Mouse (Mus musculus) heart, adult 2 months (tissue): ENCODE results near the gene Nup43. TPM values are rescaled to one million over a fixed set of nuclear protein-coding genes. Genes with fewer than 3 reads are reported as not detected.

Experiments used
- DNase-seq, 2 experiments: peaks; one replicate each; pipeline ENCODE4 v3.0.0; 2021
- H3K27ac ChIP-seq: fragments of 200-600 bp; 2 replicates; pipeline ENCODE4 v1.8.1; 2022
- H3K27me3 ChIP-seq: fragments of 200-500 bp; 2 replicates; pipeline ENCODE4 v1.6.1; 2012; ENCODE audit warnings: mild to moderate bottlenecking, low read length, inconsistent platforms, mixed read lengths; ENCODE audit not compliant: control insufficient read depth, insufficient read depth
- H3K36me3 ChIP-seq: fragments of 200-500 bp; 2 replicates; pipeline ENCODE4 v1.6.1; 2012; ENCODE audit warnings: low read length, inconsistent platforms; ENCODE audit not compliant: control insufficient read depth, insufficient read depth
- H3K4me1 ChIP-seq: fragments of 200-500 bp; 2 replicates; pipeline ENCODE4 v1.6.1; 2011; ENCODE audit warnings: low read length; ENCODE audit not compliant: control insufficient read depth, insufficient read depth
- H3K4me3 ChIP-seq: fragments of 200-600 bp; 2 replicates; pipeline ENCODE4 v1.8.1; 2022
- H3K79me2 ChIP-seq: fragments of 200-500 bp; replicated peaks from 2 replicates; pipeline ENCODE4 v1.6.1; 2012; ENCODE audit warnings: mild to moderate bottlenecking, inconsistent platforms, low read length, moderate library complexity, mixed read lengths; ENCODE audit not compliant: control insufficient read depth, insufficient read depth
- H3K9ac ChIP-seq: fragments of 200-500 bp; 2 replicates; pipeline ENCODE4 v1.6.1; 2012; ENCODE audit warnings: low read depth, mild to moderate bottlenecking, control low read depth, inconsistent platforms, low read length, mixed read lengths
- CTCF ChIP-seq: fragments of 200-600 bp; IDR thresholded peaks from 2 replicates; pipeline ENCODE4 v1.8.1; 2022; ENCODE audit warnings: antibody characterized with exemption, mild to moderate bottlenecking, moderate library complexity
- EP300 ChIP-seq: fragments of 200-500 bp; IDR thresholded peaks from 2 replicates; pipeline ENCODE4 v1.6.1; 2011; ENCODE audit warnings: low read depth, low read length, control low read depth; ENCODE audit not compliant: insufficient read depth
- POLR2A ChIP-seq: fragments of 200-500 bp; IDR thresholded peaks from 2 replicates; pipeline ENCODE4 v1.6.1; 2011; ENCODE audit warnings: mild to moderate bottlenecking, low read depth, low read length, control low read depth; ENCODE audit not compliant: insufficient read depth
- WGBS: fragments of 180-500 bp; shearing (Covaris S2); methylation state at CpG from one replicate; pipeline ENCODE4 v1.1.7; 2018; 5-methylcytosine and 5-hydroxymethylcytosine counted together
- intact Hi-C: fragments of 180-260 bp; cut with DNase I; formaldehyde crosslinking; loops from one replicate; pipeline ENCODE4 v1.15.1; 2025
- polyA plus RNA-seq: library from polyadenylated mRNA; depleted of rRNA; stranded (reverse); fragments of >200 nt; gene quantifications from 2 replicates; pipeline ENCODE4 v1.2.3, GENCODE M21; 2012
- total RNA-seq, 2 experiments: library from RNA; stranded (reverse); gene quantifications; 2 replicates each; pipeline ENCODE4 v1.2.3; 2021

The Nup43 gene
- total and polyA plus RNA-seq, 3 experiments = 4.6 to 6.3 (median 4.9) TPM

DNA sequence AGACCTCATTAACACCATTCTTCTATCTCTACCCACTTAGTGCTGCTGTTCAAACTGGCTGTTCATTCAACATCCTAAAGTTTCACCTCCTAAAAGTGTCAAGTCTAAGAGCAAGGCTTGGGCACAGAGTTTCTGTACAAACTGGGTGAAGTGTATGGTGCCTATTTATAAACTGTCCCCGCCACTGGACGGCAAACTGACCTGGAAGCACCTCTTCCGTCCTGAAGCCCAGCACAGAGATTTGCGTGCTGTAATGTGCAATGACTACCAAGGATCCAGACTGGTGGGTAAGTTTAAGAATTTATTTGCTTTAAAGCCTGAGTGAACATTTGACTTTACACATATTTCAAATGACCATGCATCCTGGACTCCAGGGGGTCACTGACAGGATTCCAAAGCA is 38.2 kb upstream of the Nup43 start:
- Histone ChIP-seq H3K4me1 (no peaks in the 10 kb centered on the region; the same call in 1 of the 2 replicates), H3K79me2 (no peaks in the 10 kb centered on the region), H3K36me3 (peaks cover 13% of the 10 kb centered on the region), H3K27me3 (no peaks in the 10 kb centered on the region), H3K27ac (peak overlapping the region; percentile 74), H3K4me3 (peak overlapping the region; percentile 34; the same call in 1 of the 2 replicates), H3K9ac (no peak overlapping the region)
- TF ChIP-seq POLR2A = no peak
- TF ChIP-seq CTCF = no peak
- no peak for TF ChIP-seq EP300
- intact Hi-C loops = no loop called here
- peak in 1 of 2 experiments; percentile 21 for DNase-seq
- WGBS = 53% methylated on average over 4 of the region's 4 CpGs

DNA sequence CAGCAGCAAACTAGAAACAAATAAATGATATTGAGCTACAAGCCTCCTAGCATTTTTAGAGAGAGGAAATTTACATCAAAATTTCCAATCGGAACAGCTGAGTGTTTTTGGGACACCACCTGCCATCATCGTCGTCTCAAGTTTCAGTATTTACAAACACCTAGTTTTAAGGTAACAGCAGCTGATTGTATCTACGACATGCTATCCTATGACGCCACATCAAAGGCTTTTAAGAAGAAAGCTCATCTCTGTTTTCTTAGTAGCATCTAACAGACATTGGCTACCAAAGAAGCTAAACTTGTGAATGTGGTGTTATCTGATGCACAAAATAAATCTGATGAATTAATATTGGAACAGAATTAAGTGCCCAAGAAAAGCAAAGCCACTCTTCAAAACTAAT is 37.0 kb upstream of the Nup43 start:
- Histone ChIP-seq H3K27me3 (no peaks in the 10 kb centered on the region), H3K4me1 (no peaks in the 10 kb centered on the region; the same call in 1 of the 2 replicates), H3K79me2 (no peaks in the 10 kb centered on the region), H3K4me3 (no peak overlapping the region), H3K27ac (no peak overlapping the region), H3K9ac (no peak overlapping the region), H3K36me3 (peaks cover 13% of the 10 kb centered on the region)
- DNase-seq = no peak
- 90% methylated on average over 5 of the region's 5 CpGs for WGBS
- intact Hi-C loops = no loop called here
- no peak for TF ChIP-seq POLR2A
- no peak for TF ChIP-seq CTCF
- no peak for TF ChIP-seq EP300

DNA sequence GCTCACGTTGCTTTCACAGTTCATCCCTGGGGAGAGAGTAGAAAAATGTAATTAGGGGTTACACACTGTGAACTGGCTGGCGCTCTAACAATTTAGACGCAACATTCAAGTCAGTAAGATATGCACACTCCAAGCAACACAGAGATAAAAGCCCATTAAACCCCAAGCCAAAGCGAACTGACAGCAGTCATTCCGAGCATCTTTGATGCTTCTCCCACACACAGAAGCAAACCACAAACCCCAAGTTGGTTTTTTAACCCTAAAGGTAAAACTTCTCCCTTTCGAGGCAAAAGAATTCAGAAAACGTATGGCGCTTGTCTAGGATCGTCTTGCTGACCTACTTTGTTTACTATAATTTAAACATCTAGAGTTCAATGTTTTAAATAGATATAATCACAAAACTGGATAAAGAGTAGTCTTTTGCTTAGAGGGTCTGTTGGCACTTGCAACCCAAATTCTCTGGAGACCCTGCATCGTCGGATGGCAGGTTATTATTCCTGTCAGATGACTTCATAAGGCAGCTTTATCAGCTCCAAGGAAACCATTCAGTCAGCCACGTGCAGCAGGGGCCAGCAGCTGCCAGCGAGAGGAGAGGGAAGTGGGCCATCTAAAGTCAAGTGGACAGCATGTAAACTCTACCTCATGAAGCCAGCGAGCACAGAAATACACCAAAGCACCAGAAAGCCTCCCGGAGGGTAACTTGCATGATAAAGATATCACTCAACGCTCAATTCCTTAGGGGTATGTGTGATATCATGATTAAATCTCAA is 36.2 kb upstream of the Nup43 start:
- intact Hi-C loops = no loop called here
- 51% methylated on average over 16 of the region's 16 CpGs for WGBS
- no peaks in the 10 kb centered on the region; the same call in 1 of the 2 replicates for H3K4me1 ChIP-seq
- H3K4me3 ChIP-seq = no peak overlapping the region
- peak in 1 of 2 experiments; percentile 14 for DNase-seq
- no peak overlapping the region for H3K27ac ChIP-seq
- no peak overlapping the region for H3K9ac ChIP-seq
- H3K36me3 ChIP-seq = peaks cover 13% of the 10 kb centered on the region
- TF ChIP-seq CTCF = no peak
- TF ChIP-seq EP300 = no peak
- TF ChIP-seq POLR2A = no peak
- H3K27me3 ChIP-seq = no peaks in the 10 kb centered on the region
- no peaks in the 10 kb centered on the region for H3K79me2 ChIP-seq

DNA sequence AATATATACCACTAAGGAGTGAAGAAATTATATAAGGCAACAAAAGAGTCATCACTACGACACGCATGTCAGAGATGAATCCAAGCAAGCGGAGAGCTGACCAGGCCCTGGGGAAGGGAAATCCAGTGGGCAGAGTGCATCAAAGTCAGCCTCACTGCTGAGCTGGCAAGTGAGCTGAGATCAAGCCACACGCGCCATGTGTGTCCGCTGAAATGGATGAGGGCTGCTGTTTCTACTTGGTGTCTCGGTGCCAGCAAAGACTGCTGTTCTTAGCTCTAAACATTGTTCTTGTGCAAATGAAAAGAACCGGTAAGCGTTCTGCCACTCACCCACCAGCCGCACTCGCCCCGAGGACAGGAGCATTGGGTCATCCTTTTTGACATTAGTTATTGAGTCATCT is 26.9 kb upstream of the Nup43 start:
- TF ChIP-seq EP300 (no peak), CTCF (no peak), POLR2A (no peak)
- WGBS = 97% methylated on average over 12 of the region's 12 CpGs
- Histone ChIP-seq H3K27ac (no peak overlapping the region), H3K27me3 (no peaks in the 10 kb centered on the region), H3K36me3 (peaks cover 2% of the 10 kb centered on the region; the same call in 1 of the 2 replicates), H3K79me2 (no peaks in the 10 kb centered on the region), H3K9ac (no peak overlapping the region), H3K4me1 (no peaks in the 10 kb centered on the region), H3K4me3 (no peak overlapping the region)
- intact Hi-C loops = no loop called here
- DNase-seq = no peak

DNA sequence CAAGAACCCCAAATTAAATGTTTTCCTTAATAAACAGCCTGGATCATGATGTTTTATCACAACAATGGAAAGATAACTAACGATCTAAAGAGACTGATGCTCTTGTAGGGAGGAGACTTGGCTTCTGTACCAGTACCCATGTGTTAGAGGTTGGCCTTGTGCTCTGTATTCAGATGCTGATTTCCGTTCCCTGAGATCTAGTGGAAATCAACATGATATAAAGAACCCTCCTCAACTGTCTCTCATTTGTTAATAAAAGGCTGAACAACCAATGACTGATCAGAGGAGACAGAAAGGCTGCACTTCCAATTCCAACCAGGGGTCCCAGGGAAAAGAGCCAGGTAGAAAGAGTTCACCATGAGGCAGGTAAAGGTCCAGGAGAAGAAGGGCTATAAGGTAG is 21.4 kb upstream of the Nup43 start:
- 76% methylated on average over 2 of the region's 2 CpGs for WGBS
- Histone ChIP-seq H3K27me3 (no peaks in the 10 kb centered on the region), H3K9ac (no peak overlapping the region), H3K36me3 (peaks cover 5% of the 10 kb centered on the region; the same call in 1 of the 2 replicates), H3K4me1 (no peaks in the 10 kb centered on the region; the same call in 1 of the 2 replicates), H3K4me3 (no peak overlapping the region), H3K27ac (no peak overlapping the region), H3K79me2 (no peaks in the 10 kb centered on the region)
- DNase-seq = no peak
- intact Hi-C loops = no loop called here
- no peak for TF ChIP-seq EP300
- TF ChIP-seq CTCF = no peak
- no peak for TF ChIP-seq POLR2A

DNA sequence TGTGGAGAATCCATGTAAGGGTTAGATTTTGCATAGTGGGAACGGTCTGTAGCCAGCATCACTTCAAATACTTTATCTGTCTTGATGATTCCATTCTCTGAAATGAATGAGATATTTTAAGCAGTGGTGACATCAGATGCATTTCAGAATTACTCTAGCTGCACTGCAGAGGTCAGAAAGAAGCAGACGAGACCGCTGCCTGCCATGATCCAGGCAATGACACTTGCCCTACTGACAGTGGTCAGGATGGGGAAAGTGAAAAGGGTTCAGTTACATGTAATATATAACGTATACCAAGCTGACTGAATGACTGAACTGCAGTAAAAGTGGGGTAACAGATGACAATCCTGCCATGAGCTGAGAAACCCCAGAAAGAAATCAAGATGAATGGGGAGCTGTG is 18.2 kb upstream of the Nup43 start:
- H3K27ac ChIP-seq = peak overlapping the region; percentile 16; the same call in 1 of the 2 replicates
- DNase-seq = no peak
- peaks cover 1% of the 10 kb centered on the region for H3K4me1 ChIP-seq
- H3K9ac ChIP-seq = no peak overlapping the region
- H3K27me3 ChIP-seq = no peaks in the 10 kb centered on the region
- intact Hi-C loops = no loop called here
- no peak overlapping the region for H3K4me3 ChIP-seq
- H3K79me2 ChIP-seq = peaks cover 1% of the 10 kb centered on the region; the same call in 1 of the 2 replicates
- WGBS = 55% methylated on average over 4 of the region's 4 CpGs
- peaks cover 3% of the 10 kb centered on the region; the same call in 1 of the 2 replicates for H3K36me3 ChIP-seq
- TF ChIP-seq EP300 (no peak), CTCF (no peak), POLR2A (no peak)
